Mouse (Mus musculus) hindbrain, embryonic 11.5 days (tissue): ENCODE results near the gene Ubr4. TPM values are rescaled to one million over a fixed set of nuclear protein-coding genes. Genes with fewer than 3 reads are reported as not detected.

Experiments
- ATAC-seq: fragments of 200-750 bp; cut with Nextera tagmentation; 2 replicates; pipeline ENCODE4 v1.8.0; 2017; ENCODE audit warnings: mild to moderate bottlenecking, moderate TSS enrichment, moderate library complexity; ENCODE audit not compliant: low FRiP score
- DNase-seq: peaks from one replicate; pipeline ENCODE4 v3.0.0-alpha.2; 2015; ENCODE audit warnings: low spot score
- H3K27ac ChIP-seq: fragments of 300-500 bp; sonication (generic); 2 replicates; pipeline ENCODE4 v1.5.1; 2014; ENCODE audit warnings: mild to moderate bottlenecking, low read depth, low read length
- H3K27me3 ChIP-seq: fragments of 300-500 bp; sonication (generic); 2 replicates; pipeline ENCODE4 v1.6.1; 2014; ENCODE audit warnings: mild to moderate bottlenecking, low read length, moderate library complexity, mixed read lengths; ENCODE audit not compliant: control insufficient read depth, insufficient read depth
- H3K36me3 ChIP-seq: fragments of 300-500 bp; sonication (generic); 2 replicates; pipeline ENCODE4 v1.6.1; 2014; ENCODE audit warnings: mild to moderate bottlenecking, low read length, moderate library complexity, mixed read lengths; ENCODE audit not compliant: control insufficient read depth, insufficient read depth
- H3K4me1 ChIP-seq: fragments of 300-500 bp; sonication (generic); replicated peaks from 2 replicates; pipeline ENCODE4 v1.6.1; 2014; ENCODE audit warnings: low read length, mixed read lengths; ENCODE audit not compliant: control insufficient read depth, insufficient read depth
- H3K4me2 ChIP-seq: fragments of 300-500 bp; sonication (generic); replicated peaks from 2 replicates; pipeline ENCODE4 v1.6.1; 2014; ENCODE audit warnings: mild to moderate bottlenecking, low read depth, low read length
- H3K4me3 ChIP-seq: fragments of 300-500 bp; sonication (generic); 2 replicates; pipeline ENCODE4 v1.5.1; 2014; ENCODE audit warnings: low read depth, low read length
- H3K9ac ChIP-seq: fragments of 300-500 bp; sonication (generic); 2 replicates; pipeline ENCODE4 v1.6.1; 2014; ENCODE audit warnings: low read depth, low read length
- H3K9me3 ChIP-seq: fragments of 300-500 bp; sonication (generic); 2 replicates; pipeline ENCODE4 v1.6.1; 2016; ENCODE audit warnings: low read length; ENCODE audit not compliant: control insufficient read depth
- WGBS: fragments of 180-500 bp; shearing (Covaris S2); extraction: QIAGEN DNeasy Blood & Tissue Kit; methylation state at CpG from one replicate; pipeline ENCODE4 v1.1.7; 2014; 5-methylcytosine and 5-hydroxymethylcytosine counted together
- polyA plus RNA-seq: library from polyadenylated mRNA; unstranded; fragments of >200 nt; fragmentation: Nextera tagmentation; extraction: Ambion mirVana; gene quantifications from 2 replicates; pipeline ENCODE4 v1.2.1, GENCODE M21; 2014

The Ubr4 gene
- polyA plus RNA-seq, 1 experiment from 2014 or later, result 82.5 TPM

GRCm38 (mm10) chr4:139446731-139447675, 94.6 kb downstream of the Ubr4 start:
- no peak overlapping the region for H3K4me2 ChIP-seq
- H3K27ac ChIP-seq, result no peak overlapping the region
- H3K9me3 ChIP-seq, result no peaks in the 10 kb centered on the region
- WGBS, result 94% methylated on average over 11 of the region's 11 CpGs
- no peaks in the 10 kb centered on the region for H3K27me3 ChIP-seq
- ATAC-seq, result no peak
- H3K36me3 ChIP-seq, result peaks cover 26% of the 10 kb centered on the region
- H3K9ac ChIP-seq, result no peak overlapping the region
- H3K4me3 ChIP-seq, result no peak overlapping the region
- no peak for DNase-seq
- no peaks in the 10 kb centered on the region for H3K4me1 ChIP-seq

GRCm38 (mm10) chr4:139452944-139453700, 100.7 kb downstream of the Ubr4 start:
- Histone ChIP-seq H3K27ac (no peak overlapping the region), H3K9ac (no peak overlapping the region), H3K36me3 (peaks cover 14% of the 10 kb centered on the region), H3K27me3 (no peaks in the 10 kb centered on the region), H3K4me2 (no peak overlapping the region), H3K4me1 (no peaks in the 10 kb centered on the region), H3K4me3 (no peak overlapping the region), H3K9me3 (no peaks in the 10 kb centered on the region)
- no peak for DNase-seq
- 95% methylated on average over 8 of the region's 8 CpGs for WGBS
- no peak for ATAC-seq

GRCm38 (mm10) chr4:139454339-139454738, 101.9 kb downstream of the Ubr4 start:
- ATAC-seq (no peak), DNase-seq (no peak)
- Histone ChIP-seq H3K9me3 (no peaks in the 10 kb centered on the region), H3K27ac (no peak overlapping the region), H3K9ac (no peak overlapping the region), H3K36me3 (peaks cover 14% of the 10 kb centered on the region), H3K27me3 (no peaks in the 10 kb centered on the region), H3K4me3 (no peak overlapping the region), H3K4me2 (no peak overlapping the region), H3K4me1 (no peaks in the 10 kb centered on the region)
- 92% methylated on average over 6 of the region's 6 CpGs for WGBS

GRCm38 (mm10) chr4:139459970-139460369, 107.6 kb downstream of the Ubr4 start:
- no peaks in the 10 kb centered on the region for H3K4me1 ChIP-seq
- WGBS, result 86% methylated on average over 15 of the region's 15 CpGs
- no peak overlapping the region for H3K9ac ChIP-seq
- no peak overlapping the region for H3K4me3 ChIP-seq
- DNase-seq (no peak), ATAC-seq (no peak)
- H3K27me3 ChIP-seq, result no peaks in the 10 kb centered on the region
- H3K9me3 ChIP-seq, result no peaks in the 10 kb centered on the region
- H3K36me3 ChIP-seq, result peaks cover 41% of the 10 kb centered on the region
- no peak overlapping the region for H3K4me2 ChIP-seq
- H3K27ac ChIP-seq, result no peak overlapping the region

GRCm38 (mm10) chr4:139464163-139464562, 111.8 kb downstream of the Ubr4 start:
- no peak overlapping the region for H3K9ac ChIP-seq
- H3K9me3 ChIP-seq, result no peaks in the 10 kb centered on the region
- ATAC-seq (no peak), DNase-seq (no peak)
- no peaks in the 10 kb centered on the region for H3K27me3 ChIP-seq
- WGBS, result 91% methylated on average over 12 of the region's 12 CpGs
- no peak overlapping the region for H3K4me2 ChIP-seq
- H3K36me3 ChIP-seq, result peaks cover 47% of the 10 kb centered on the region
- H3K4me1 ChIP-seq, result no peaks in the 10 kb centered on the region
- no peak overlapping the region for H3K27ac ChIP-seq
- no peak overlapping the region for H3K4me3 ChIP-seq

- Histone ChIP-seq H3K4me2 (no peak overlapping the region), H3K36me3 (peaks cover 46% of the 10 kb centered on the region), H3K4me3 (no peak overlapping the region), H3K9me3 (no peaks in the 10 kb centered on the region), H3K27ac (no peak overlapping the region), H3K4me1 (no peaks in the 10 kb centered on the region), H3K9ac (no peak overlapping the region), H3K27me3 (no peaks in the 10 kb centered on the region)
- DNase-seq, result no peak
- no peak for ATAC-seq
- WGBS, result 92% methylated on average over 6 of the region's 6 CpGs
Observed at GRCm38 (mm10) chr4:139466541-139466940, 114.1 kb downstream of the Ubr4 start.

- Histone ChIP-seq H3K36me3 (peaks cover 51% of the 10 kb centered on the region), H3K9ac (no peak overlapping the region), H3K4me2 (no peak overlapping the region), H3K27me3 (no peaks in the 10 kb centered on the region), H3K9me3 (no peaks in the 10 kb centered on the region), H3K4me3 (no peak overlapping the region), H3K27ac (no peak overlapping the region), H3K4me1 (no peaks in the 10 kb centered on the region)
- ATAC-seq (no peak), DNase-seq (peak; percentile 90)
- WGBS, result 51% methylated on average over 7 of the region's 7 CpGs
Observed at GRCm38 (mm10) chr4:139470198-139470597, 117.8 kb downstream of the Ubr4 start.

- H3K4me1 ChIP-seq, result no peaks in the 10 kb centered on the region
- H3K27ac ChIP-seq, result no peak overlapping the region
- WGBS, result 94% methylated on average over 16 of the region's 16 CpGs
- H3K9ac ChIP-seq, result no peak overlapping the region
- no peaks in the 10 kb centered on the region for H3K27me3 ChIP-seq
- no peaks in the 10 kb centered on the region for H3K9me3 ChIP-seq
- no peak overlapping the region for H3K4me2 ChIP-seq
- ATAC-seq (no peak), DNase-seq (no peak)
- no peak overlapping the region for H3K4me3 ChIP-seq
- peaks cover 41% of the 10 kb centered on the region for H3K36me3 ChIP-seq
Observed at GRCm38 (mm10) chr4:139476663-139477625, 124.5 kb downstream of the Ubr4 start.
